Mouse (Mus musculus) brain, adult 2 months (tissue): ENCODE measurements around the gene Hoxb6.

ENCODE experiments used
- DNase-seq: peaks from one replicate; pipeline ENCODE4 v3.0.0; 2011; ENCODE audit warnings: low read depth, low spot score

Hoxb6 gene

GRCm38 (mm10) chr11:96269869-96270268 lies 22.4 kb upstream of the Hoxb6 start:
- DNase-seq: no peak

- DNase-seq: no peak
Observed at GRCm38 (mm10) chr11:96270996-96271540, 21.2 kb upstream of the Hoxb6 start, which contains the start of gene Hoxb9. Hoxb9 (plus strand) TSS chr11:96271457.

DNA sequence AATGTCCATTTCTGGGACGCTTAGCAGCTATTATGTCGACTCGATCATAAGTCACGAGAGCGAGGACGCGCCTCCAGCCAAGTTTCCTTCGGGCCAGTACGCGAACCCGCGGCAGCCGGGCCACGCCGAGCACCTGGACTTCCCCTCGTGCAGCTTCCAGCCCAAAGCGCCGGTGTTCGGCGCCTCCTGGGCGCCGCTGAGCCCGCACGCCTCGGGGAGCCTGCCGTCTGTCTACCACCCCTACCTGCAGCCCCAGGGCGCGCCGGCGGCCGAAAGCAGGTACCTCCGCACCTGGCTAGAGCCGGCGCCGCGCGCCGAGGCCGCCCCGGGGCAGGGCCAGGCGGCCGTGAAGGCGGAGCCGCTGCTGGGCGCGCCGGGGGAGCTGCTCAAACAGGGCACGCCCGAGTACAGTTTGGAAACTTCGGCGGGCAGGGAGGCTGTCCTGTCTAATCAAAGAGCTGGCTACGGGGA lies 20.7 kb upstream of the Hoxb6 start:
- DNase-seq: no peak

DNA sequence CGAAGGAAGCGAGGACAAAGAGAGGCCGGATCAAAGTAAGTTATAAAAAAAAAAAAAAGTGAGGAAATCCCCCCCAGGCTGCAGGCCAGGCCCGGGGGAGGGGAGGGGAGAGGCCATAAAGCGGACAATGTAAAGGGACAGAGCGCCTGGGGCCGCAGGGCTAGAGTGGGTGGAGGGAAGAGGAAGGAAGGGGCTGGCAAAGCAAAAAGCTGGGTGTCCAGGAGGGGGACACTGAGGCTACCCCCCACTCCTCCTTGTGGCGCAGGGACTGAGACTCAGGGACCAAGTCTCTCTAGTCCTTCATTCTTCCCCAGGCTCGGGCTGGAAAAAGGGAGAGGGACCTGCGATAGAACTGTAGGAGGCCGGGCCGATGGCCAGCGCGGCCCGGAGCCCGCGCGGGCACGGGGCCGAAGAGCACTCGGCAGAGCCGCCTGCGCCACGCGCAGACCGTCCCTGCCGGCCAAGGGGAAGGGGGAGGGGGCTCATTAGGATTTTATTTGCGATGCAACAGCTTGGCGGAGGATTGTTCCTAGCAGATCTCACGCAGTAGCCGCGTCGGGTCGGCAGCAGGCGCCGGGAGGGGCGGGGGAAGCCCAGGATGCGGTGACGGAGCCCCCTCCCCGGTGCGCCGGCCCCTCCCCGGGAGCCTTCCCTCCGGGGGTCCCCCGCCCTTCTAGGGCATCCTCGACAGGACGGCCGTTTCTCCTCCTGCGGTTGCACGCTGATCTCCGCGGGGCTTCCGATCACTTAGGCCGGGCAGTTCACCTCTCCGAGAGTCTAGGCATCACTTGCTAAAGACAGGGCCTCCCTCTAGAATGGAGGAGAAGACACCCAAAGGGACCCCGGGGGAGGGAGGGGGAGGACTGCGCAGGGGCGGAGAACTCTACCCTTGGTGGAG lies 20.0 kb upstream of the Hoxb6 start:
- DNase-seq: no peak

GRCm38 (mm10) chr11:96274428-96274827 lies 17.8 kb upstream of the Hoxb6 start:
- no peak for DNase-seq

GRCm38 (mm10) chr11:96275896-96276295 lies 16.4 kb upstream of the Hoxb6 start:
- no peak for DNase-seq

DNA sequence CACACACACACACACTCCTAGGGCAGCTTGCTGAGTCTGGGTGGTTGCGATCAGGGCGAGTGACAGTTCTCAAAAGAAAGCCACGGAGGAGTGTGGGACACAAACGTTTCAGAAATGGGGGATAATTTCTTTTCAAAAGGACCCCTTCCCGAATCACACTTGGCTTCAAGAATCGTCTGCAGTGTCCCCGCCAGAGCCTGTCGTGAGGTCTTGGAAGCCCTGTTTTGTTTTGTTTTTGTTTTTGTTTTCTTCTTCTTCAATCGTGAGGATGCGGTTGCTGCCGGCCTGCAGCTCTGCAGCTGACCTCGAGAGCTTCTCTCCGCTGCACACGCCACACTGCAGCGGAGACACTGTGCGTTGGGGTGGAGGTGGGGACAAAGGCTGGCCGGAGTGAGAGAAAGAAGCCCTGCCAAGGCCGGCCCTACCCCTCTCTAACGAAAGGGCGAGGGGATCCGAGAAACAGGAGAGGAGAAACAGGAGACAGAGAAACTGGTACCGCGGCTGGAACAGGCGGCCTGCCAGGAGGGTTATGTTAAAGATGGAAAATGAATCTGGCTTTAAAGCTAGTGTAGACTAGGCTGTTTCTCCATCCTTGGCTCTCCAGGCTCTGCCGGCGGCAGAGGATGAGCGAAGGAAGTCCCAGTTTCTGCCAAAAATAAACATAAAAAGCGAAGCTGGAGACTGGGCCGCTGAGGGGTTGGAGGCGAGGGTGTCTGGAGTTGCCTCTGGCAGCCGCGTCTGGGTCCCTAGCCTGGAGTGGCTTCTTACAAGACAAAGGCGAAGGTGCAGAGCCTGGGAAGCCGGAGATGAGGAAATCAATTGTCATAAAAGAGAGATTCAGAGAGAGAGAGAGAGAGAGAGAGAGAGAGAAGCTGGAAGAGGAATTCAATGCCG lies 14.9 kb upstream of the Hoxb6 start:
- no peak for DNase-seq

DNA sequence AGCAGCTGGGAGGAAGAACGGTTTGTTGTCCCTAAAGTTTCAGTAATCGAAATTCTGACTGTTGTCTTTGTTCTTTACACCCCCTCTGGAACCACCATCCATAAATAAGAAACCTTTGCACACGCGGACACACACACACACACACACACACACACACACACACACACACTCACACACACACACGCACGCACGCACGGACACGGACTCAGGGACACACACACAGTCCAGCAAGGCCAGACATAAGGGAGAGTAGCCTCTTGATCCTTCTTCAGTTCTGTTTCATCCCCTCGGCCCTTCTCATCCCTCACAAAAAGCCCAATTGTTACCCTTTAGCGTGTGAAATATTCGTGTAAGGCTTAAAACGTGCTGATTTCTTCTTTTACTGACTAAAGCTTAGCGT lies 14.0 kb upstream of the Hoxb6 start:
- no peak for DNase-seq

GRCm38 (mm10) chr11:96278773-96279172 lies 13.5 kb upstream of the Hoxb6 start:
- peak; percentile 89 for DNase-seq

GRCm38 (mm10) chr11:96279421-96280233 lies 12.6 kb upstream of the Hoxb6 start:
- no peak for DNase-seq

GRCm38 (mm10) chr11:96280399-96281378 lies 11.6 kb upstream of the Hoxb6 start:
- no peak for DNase-seq

- DNase-seq: no peak
Observed at GRCm38 (mm10) chr11:96281396-96281795, 10.9 kb upstream of the Hoxb6 start.

- DNase-seq: no peak
Observed at GRCm38 (mm10) chr11:96281855-96282570, 10.3 kb upstream of the Hoxb6 start, which contains the start of gene Hoxb8. Hoxb8 (plus strand) TSS chr11:96281905.

GRCm38 (mm10) chr11:96282795-96283430 lies 9.4 kb upstream of the Hoxb6 start:
- no peak for DNase-seq

- no peak for DNase-seq
Observed at GRCm38 (mm10) chr11:96284041-96284749, 8.1 kb upstream of the Hoxb6 start.

DNA sequence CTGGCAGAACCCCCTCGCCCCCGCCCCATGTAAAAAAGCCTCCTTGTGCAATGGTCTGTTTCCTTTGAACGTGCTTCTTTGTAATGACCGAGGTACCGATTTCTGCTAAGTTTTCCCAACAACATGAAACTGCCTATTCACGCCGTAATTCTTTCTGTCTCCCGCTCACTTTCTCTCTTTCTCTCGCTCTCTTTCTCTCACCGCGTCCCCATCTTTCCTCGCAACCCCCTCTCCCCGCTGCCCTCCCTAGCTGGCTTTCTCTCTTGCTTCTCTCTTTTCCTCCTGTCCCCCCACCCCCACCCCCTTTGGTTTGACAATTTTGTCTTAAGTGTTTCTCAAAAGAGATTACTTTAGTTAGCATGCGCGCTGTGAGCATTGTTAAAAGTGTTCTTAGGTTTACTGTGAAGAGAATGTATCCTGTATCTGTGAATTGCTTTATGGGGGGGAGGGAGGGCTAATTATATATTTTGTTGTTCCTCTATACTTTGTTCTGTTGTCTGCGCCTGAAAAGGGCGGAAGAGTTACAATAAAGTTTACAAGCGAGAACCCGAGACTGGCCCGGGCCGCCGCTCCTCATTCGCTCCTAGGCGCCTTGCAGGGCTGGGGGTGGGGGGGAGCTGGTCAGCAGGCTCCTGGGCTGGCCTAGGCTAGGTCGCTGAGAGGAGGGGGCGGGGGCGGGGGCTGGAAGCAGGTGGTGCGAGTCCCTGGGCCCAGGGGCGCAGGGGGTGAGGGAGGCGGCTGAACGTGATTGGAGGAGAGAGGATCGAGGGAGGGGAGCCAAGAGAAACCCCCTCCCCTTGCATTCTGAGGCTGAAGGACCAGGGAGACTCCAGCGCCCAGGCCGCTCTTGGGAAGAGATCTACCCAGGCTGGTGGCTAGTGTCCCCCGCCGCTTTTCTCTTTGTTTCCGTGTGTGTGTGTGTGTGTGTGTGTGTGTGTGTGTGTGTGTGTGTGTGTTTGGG lies 7.2 kb upstream of the Hoxb6 start:
- DNase-seq: no peak
